9 mouse cellular contexts compared by ENCODE assay signal in genomic region chr19:7305380-7306310, GRCm38 (mm10). TPM values are rescaled to one million over a fixed set of nuclear protein-coding genes. Genes with fewer than 3 reads are reported as not detected.
DNase-seq lines count a peak whose midpoint lies in the region; ATAC-seq and TF ChIP-seq lines count a peak whose summit lies in the region.
"Had no signal": no experiment of that assay in that cellular context is flagged by ENCODE, and none has a peak within 500 bp of the region (broad histone marks: within the 10 kb centered on the region; RNA-seq: fewer than 3 reads in every experiment).

No protein-coding gene starts in this region.

- WGBS in liver, postnatal 0 days (ENCODE audit: insufficient replicate concordance): 63% methylated on average over 10 of the region's 11 CpGs
- WGBS in kidney, postnatal 0 days: 69% methylated on average over 10 of the region's 11 CpGs

- no peak overlapping the region for H3K4me3 ChIP-seq in liver, postnatal 0 days (ENCODE audit: low read depth, low read length)
- H3K4me3 ChIP-seq in kidney, postnatal 0 days (replicated peaks; ENCODE audit: low read depth, low read length): no peak overlapping the region

- TF ChIP-seq EP300 in liver, postnatal 0 days (IDR thresholded peaks at IDR 0.05; ENCODE audit: low read depth): no peak

- TF ChIP-seq CTCF in liver, postnatal 0 days (IDR thresholded peaks at IDR 0.05; ENCODE audit: low read depth): no peak
- TF ChIP-seq CTCF in kidney, postnatal 0 days (IDR thresholded peaks at IDR 0.05; ENCODE audit: low read depth): no peak

- no peaks in the 10 kb centered on the region for H3K36me3 ChIP-seq in liver, postnatal 0 days (replicated peaks; ENCODE audit: insufficient read depth, low read length)
- H3K36me3 ChIP-seq in kidney, postnatal 0 days (ENCODE audit: insufficient read depth, low read length): no peaks in the 10 kb centered on the region

- no peak overlapping the region for H3K27ac ChIP-seq in liver, postnatal 0 days (ENCODE audit: low read depth)
- H3K27ac ChIP-seq in kidney, postnatal 0 days: peak overlapping the region; percentile 79

- no peak overlapping the region for H3K9ac ChIP-seq in liver, postnatal 0 days (replicated peaks)
- no peak overlapping the region for H3K9ac ChIP-seq in kidney, postnatal 0 days (ENCODE audit: low read depth, low read length)

- H3K9me3 ChIP-seq in liver, postnatal 0 days (ENCODE audit: low read length): no peaks in the 10 kb centered on the region
- no peaks in the 10 kb centered on the region for H3K9me3 ChIP-seq in kidney, postnatal 0 days (replicated peaks; ENCODE audit: low read length)

- H3K4me1 ChIP-seq in liver, postnatal 0 days (ENCODE audit: insufficient read depth): peaks cover 65% of the 10 kb centered on the region
- H3K4me1 ChIP-seq in kidney, postnatal 0 days (replicated peaks; ENCODE audit: insufficient read depth, low read length): peaks cover 64% of the 10 kb centered on the region

- no peaks in the 10 kb centered on the region for H3K27me3 ChIP-seq in liver, postnatal 0 days (ENCODE audit: insufficient read depth, low read length)
- no peaks in the 10 kb centered on the region for H3K27me3 ChIP-seq in kidney, postnatal 0 days (ENCODE audit: insufficient read depth, low read length)

- DNase-seq in liver: peak; percentile 31
- no peak for DNase-seq in liver, postnatal 0 days
- DNase-seq in kidney, adult 11 months: peak; percentile 86
- DNase-seq in kidney, postnatal 0 days (ENCODE audit: low spot score): no peak
- no peak for DNase-seq in layer of hippocampus, postnatal 36 days
- DNase-seq: heart, postnatal 4 days; thymus, postnatal 36 days had no signal

- ATAC-seq in liver, postnatal 0 days: no peak
- no peak for ATAC-seq in kidney, postnatal 0 days (replicated peaks; ENCODE audit: low FRiP score, low read depth)
- peak; percentile 64 for ATAC-seq in megakaryocyte-erythroid progenitor cell, adult 5-6 weeks (replicated peaks; ENCODE audit: low FRiP score, low TSS enrichment, poor library complexity, severe bottlenecking)
- ATAC-seq in erythroid progenitor cell, adult 5-6 weeks (replicated peaks; ENCODE audit: low FRiP score, poor library complexity, severe bottlenecking): no peak

- H3K4me2 ChIP-seq in liver, postnatal 0 days (ENCODE audit: low read depth, low read length): no peak overlapping the region
- H3K4me2 ChIP-seq in kidney, postnatal 0 days (ENCODE audit: low read length): no peak overlapping the region

RNA-seq across cellular contexts. Expression of gene Mark2, which starts 36.0 kb away (rescaled TPM):
- 11.9 and 12.5 TPM in 2 replicates for polyA plus RNA-seq in liver, postnatal 0 days (2015; fragmentation: Nextera tagmentation; extraction: Ambion mirVana)
- polyA plus RNA-seq in kidney, postnatal 0 days (2015; fragmentation: Nextera tagmentation; extraction: Ambion mirVana): 32.9 and 35.5 TPM in 2 replicates
- 57.1 and 106 TPM in 2 replicates for total RNA-seq in megakaryocyte-erythroid progenitor cell, adult 5-6 weeks (2014; fragmentation: Nextera tagmentation)
- total RNA-seq in megakaryocyte-erythroid progenitor cell, adult 5-6 weeks (2017): 14.6 and 28.7 TPM in 2 replicates
- total RNA-seq in erythroid progenitor cell, adult 5-6 weeks (2015; ENCODE audit: low replicate concordance): 48.7 and 54.1 TPM in 2 replicates
- 38.4 and 51.5 TPM in 2 replicates for total RNA-seq in erythroid progenitor cell, adult 5-6 weeks (2017; ENCODE audit: low replicate concordance)
- 100 to 1,000 TPM; 111 to 118 TPM for total RNA-seq in layer of hippocampus, postnatal 36 days (2021)

RNA-seq across cellular contexts. Expression of gene Rcor2, which starts 38.5 kb away (rescaled TPM):
- 0.62 and 0.67 TPM in 2 replicates for polyA plus RNA-seq in liver, postnatal 0 days (2015; fragmentation: Nextera tagmentation; extraction: Ambion mirVana)
- 4.9 and 6.3 TPM in 2 replicates for polyA plus RNA-seq in kidney, postnatal 0 days (2015; fragmentation: Nextera tagmentation; extraction: Ambion mirVana)
- total RNA-seq in megakaryocyte-erythroid progenitor cell, adult 5-6 weeks (2014; fragmentation: Nextera tagmentation): 5.0 and 5.4 TPM in 2 replicates
- 4.0 and 19.5 TPM in 2 replicates for total RNA-seq in megakaryocyte-erythroid progenitor cell, adult 5-6 weeks (2017)
- total RNA-seq in erythroid progenitor cell, adult 5-6 weeks (2015; ENCODE audit: low replicate concordance): 2.2 TPM in 1 of 2 replicates, not detected in the other
- total RNA-seq in erythroid progenitor cell, adult 5-6 weeks (2017; ENCODE audit: low replicate concordance): 0.53 TPM in 1 of 2 replicates, not detected in the other
- total RNA-seq in layer of hippocampus, postnatal 36 days (2021): 10 to 100 TPM; 17.5 to 18.7 TPM

Comparison
In these comparisons a context has a peak if more than half of its experiments do, and no peak if none do; other contexts are left out.
1. DNase-seq: peak in liver (single experiment) and kidney, adult 11 months (single experiment); none in liver, postnatal 0 days (single experiment), kidney, postnatal 0 days (single experiment) and layer of hippocampus, postnatal 36 days (0 of 2).